Mouse (Mus musculus) spleen, adult 2 months (tissue): ENCODE results near the gene Arhgap21.
A peak's percentile ranks its signal among the peaks of the same experiment; 100 is the strongest.

Source experiments
- CTCF ChIP-seq: fragments of 200-500 bp; IDR thresholded peaks from 2 replicates; pipeline ENCODE4 v1.5.1; 2011; ENCODE audit warnings: mild to moderate bottlenecking, inconsistent platforms; ENCODE audit not compliant: insufficient read depth, insufficient read length, insufficient replicate concordance; ENCODE audit errors: extremely low read depth
- POLR2A ChIP-seq: fragments of 200-500 bp; IDR thresholded peaks from 2 replicates; pipeline ENCODE4 v1.6.1; 2011; ENCODE audit warnings: low read depth, low read length, inconsistent platforms

GRCm38 (mm10) chr2:20894100-20894690, 74.5 kb downstream of the Arhgap21 start:
- TF ChIP-seq CTCF (peak; percentile 23; the same call in 1 of the 2 replicates), POLR2A (no peak)
